Mouse (Mus musculus): ENCODE results near the gene Las1l.
"Not testable (repeated sequence)": the region's sequence is repeated elsewhere in the genome, so short reads cannot be mapped to it uniquely, and the experiment has no call there.

Gene Las1l

GRCm38 (mm10) chrX:95956497-95957293, at the start of gene Las1l:
Gene Las1l (minus strand): TSS chrX:95956962.
- peaks cover 6% of the 10 kb centered on the region for H3K36me3 ChIP-seq (ENCODE audit: control insufficient read depth, insufficient read depth, low read length, poor library complexity, severe bottlenecking)
- peak; percentile 94 for DNase-seq (ENCODE audit: low read depth, low spot score)
- H3K27me3 ChIP-seq (ENCODE audit: control insufficient read depth, insufficient read depth, low read length, poor library complexity, severe bottlenecking) = no peaks in the 10 kb centered on the region

DNA sequence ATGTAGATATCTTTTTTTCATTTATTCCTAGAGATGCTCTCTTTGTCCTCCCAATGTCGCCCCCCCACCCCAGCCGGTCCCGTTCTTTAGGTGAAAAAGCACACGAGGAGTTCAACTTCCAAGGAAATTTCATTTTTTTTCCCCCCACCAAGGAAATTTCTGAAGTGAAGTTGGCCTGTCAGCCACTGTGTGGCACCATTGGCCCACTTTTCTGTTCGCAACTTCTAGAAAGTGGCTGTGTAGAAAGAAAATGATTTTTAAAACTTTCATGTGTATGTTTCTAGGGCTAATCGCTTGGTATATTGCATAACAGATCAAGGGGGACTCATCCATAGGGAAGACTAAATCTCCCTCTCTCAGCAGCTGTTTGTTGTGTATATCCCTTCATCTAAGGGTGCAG, 49.6 kb upstream of the Las1l start:
- H3K27me3 ChIP-seq (ENCODE audit: control insufficient read depth, insufficient read depth, low read length, poor library complexity, severe bottlenecking) = no peaks in the 10 kb centered on the region
- H3K36me3 ChIP-seq (ENCODE audit: control insufficient read depth, insufficient read depth, low read length, poor library complexity, severe bottlenecking) = no peaks in the 10 kb centered on the region
- peak; percentile 38 for DNase-seq (ENCODE audit: low read depth, low spot score)

DNA sequence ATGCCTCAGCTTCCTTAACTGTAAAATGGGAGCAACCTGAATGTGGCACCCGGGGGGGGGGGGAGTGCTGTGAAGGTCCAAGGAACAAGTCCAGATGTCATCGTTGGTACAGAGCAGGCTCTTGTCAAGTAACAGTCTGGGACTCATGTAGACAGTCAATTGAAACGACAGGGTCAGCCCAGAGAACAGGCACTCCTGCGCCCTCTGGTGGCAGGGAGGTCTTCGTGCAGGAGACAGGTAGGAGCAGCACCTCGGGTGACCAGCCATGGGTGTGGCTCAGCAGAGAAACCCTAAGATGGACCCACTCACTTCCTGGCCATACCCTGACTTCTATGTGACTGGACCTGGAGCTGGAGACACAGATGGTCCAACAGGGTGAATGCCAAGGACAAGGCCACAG, 42.8 kb upstream of the Las1l start:
- H3K27me3 ChIP-seq (ENCODE audit: control insufficient read depth, insufficient read depth, low read length, poor library complexity, severe bottlenecking) = no peaks in the 10 kb centered on the region
- peak; percentile 57 for DNase-seq (ENCODE audit: low read depth, low spot score)
- H3K36me3 ChIP-seq (ENCODE audit: control insufficient read depth, insufficient read depth, low read length, poor library complexity, severe bottlenecking) = no peaks in the 10 kb centered on the region

GRCm38 (mm10) chrX:95993206-95993605, 36.4 kb upstream of the Las1l start:
- DNase-seq (ENCODE audit: low read depth, low spot score) = no peak
- Histone ChIP-seq H3K36me3 (ENCODE audit: control insufficient read depth, insufficient read depth, low read length, poor library complexity, severe bottlenecking) (no peaks in the 10 kb centered on the region), H3K27me3 (ENCODE audit: control insufficient read depth, insufficient read depth, low read length, poor library complexity, severe bottlenecking) (no peaks in the 10 kb centered on the region)

DNA sequence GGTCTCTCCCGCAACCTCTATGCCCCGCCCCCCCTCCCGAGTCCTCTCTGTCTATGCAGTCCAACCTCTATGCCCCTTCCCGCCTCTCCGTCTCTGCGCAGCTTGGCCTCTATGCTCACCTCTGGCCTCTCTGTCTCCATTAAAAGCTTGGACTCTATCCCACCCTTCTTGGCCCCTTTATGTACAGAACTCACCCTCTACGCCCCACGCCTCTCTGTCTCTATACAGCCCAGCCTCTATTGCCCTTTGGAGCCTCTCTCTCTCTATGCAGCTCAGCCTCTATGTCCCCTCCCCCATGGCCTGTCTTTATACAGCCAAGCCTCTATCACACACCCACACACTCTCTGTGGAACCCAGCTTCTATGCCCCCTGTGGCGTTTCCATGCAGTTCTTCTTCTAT, 13.2 kb upstream of the Las1l start:
- no peaks in the 10 kb centered on the region for H3K36me3 ChIP-seq (ENCODE audit: control insufficient read depth, insufficient read depth, low read length, poor library complexity, severe bottlenecking)
- no peak for DNase-seq (ENCODE audit: low read depth, low spot score)
- no peaks in the 10 kb centered on the region for H3K27me3 ChIP-seq (ENCODE audit: control insufficient read depth, insufficient read depth, low read length, poor library complexity, severe bottlenecking)

- H3K27me3 ChIP-seq (ENCODE audit: control insufficient read depth, insufficient read depth, low read length, poor library complexity, severe bottlenecking) = no peaks in the 10 kb centered on the region
- H3K36me3 ChIP-seq (ENCODE audit: control insufficient read depth, insufficient read depth, low read length, poor library complexity, severe bottlenecking) = no peaks in the 10 kb centered on the region
- no peak for DNase-seq (ENCODE audit: low read depth, low spot score)
These were observed 12.4 kb upstream of the Las1l start for GRCm38 (mm10) chrX:95969116-95969515.

DNA sequence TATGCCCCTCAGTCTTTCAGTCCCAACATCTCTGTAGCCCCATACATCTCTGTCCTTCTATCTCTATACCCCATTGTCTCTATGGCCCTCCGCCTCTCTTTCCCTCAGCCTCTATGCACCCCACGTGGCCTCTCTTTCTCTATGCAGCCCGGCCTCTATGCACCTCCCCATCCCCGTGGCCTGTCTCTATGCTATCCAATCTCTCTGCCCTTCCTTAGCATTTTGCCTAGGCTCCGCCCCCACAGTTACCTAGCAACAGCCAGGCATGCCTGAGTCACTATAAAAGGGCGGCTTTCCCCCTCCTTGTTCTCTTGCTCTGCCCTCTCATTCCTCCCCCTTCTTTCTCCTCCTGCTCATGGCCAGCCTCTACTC, 11.8 kb upstream of the Las1l start:
- Histone ChIP-seq H3K27me3 (ENCODE audit: control insufficient read depth, insufficient read depth, low read length, poor library complexity, severe bottlenecking) (no peaks in the 10 kb centered on the region), H3K36me3 (ENCODE audit: control insufficient read depth, insufficient read depth, low read length, poor library complexity, severe bottlenecking) (no peaks in the 10 kb centered on the region)
- DNase-seq (ENCODE audit: low read depth, low spot score) = peak; percentile 87

DNA sequence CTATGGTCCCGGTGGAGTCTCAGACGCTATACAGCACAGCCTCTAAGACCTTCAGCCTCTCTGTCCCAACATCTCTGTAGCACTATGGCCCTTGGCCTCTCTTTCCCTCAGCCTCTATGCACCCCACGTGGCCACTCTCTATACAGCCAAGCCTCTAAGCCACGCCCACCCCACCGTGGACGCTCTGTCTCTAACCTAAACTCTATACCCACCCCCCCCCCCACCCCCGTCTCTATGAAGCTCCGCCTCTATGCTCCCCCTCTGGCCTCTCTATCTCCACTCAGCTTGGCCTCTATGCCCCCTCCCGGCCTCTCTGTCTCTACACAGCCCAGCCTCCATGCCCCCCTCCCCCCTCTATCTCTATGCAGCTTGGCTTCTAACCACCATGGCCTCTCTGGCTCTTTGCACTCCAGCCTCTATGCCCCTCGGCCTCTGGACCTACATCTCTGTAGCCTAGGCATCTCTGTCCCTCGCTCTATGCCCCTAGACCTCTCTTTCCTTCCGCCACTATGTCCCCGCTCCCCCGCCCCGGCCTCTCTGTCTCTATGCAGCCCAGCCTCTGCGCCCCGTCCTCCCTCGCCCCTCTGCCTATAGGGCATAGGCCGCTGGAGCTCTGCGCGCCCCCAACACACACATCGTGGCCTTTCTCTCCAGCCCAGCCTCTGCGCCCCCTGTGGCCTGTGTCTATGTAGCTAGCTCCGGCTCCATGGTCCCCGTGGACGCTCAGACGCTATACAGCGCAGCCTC, 11.3 kb upstream of the Las1l start:
- DNase-seq (ENCODE audit: low read depth, low spot score) = peak; percentile 83

DNA sequence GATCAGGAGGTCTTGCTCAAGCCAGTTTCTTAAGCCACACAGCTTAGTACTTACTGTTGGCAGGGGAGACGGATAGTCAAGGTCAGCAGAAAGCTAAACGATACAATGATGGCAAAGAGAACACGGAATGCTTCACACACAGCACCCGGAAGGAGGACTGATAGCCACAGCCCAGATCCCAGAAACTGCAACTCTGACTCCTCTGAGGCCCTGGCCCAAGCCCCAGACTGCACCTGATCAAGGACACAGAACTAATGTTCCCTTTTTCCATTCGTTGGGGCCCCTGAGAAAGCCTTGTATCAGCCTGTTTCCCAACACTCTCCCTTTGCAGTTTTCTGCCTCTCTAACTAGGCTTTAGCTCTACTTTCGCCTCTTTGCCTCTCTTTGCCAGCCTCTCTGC, 8.3 kb upstream of the Las1l start:
- DNase-seq (ENCODE audit: low read depth, low spot score) = no peak
- no peaks in the 10 kb centered on the region for H3K27me3 ChIP-seq (ENCODE audit: control insufficient read depth, insufficient read depth, low read length, poor library complexity, severe bottlenecking)
- H3K36me3 ChIP-seq (ENCODE audit: control insufficient read depth, insufficient read depth, low read length, poor library complexity, severe bottlenecking) = no peaks in the 10 kb centered on the region

More for the DNA sequence above, 11.3 kb upstream of the Las1l start:
- Histone ChIP-seq H3K27me3 (ENCODE audit: control insufficient read depth, insufficient read depth, low read length, poor library complexity, severe bottlenecking) (no peaks in the 10 kb centered on the region), H3K36me3 (ENCODE audit: control insufficient read depth, insufficient read depth, low read length, poor library complexity, severe bottlenecking) (no peaks in the 10 kb centered on the region)

- no peak for DNase-seq (ENCODE audit: low read depth, low spot score)
- H3K36me3 ChIP-seq (ENCODE audit: control insufficient read depth, insufficient read depth, low read length, poor library complexity, severe bottlenecking) = no peaks in the 10 kb centered on the region
- H3K27me3 ChIP-seq (ENCODE audit: control insufficient read depth, insufficient read depth, low read length, poor library complexity, severe bottlenecking) = no peaks in the 10 kb centered on the region
These were observed 6.6 kb upstream of the Las1l start for GRCm38 (mm10) chrX:95963366-95963765.

DNA sequence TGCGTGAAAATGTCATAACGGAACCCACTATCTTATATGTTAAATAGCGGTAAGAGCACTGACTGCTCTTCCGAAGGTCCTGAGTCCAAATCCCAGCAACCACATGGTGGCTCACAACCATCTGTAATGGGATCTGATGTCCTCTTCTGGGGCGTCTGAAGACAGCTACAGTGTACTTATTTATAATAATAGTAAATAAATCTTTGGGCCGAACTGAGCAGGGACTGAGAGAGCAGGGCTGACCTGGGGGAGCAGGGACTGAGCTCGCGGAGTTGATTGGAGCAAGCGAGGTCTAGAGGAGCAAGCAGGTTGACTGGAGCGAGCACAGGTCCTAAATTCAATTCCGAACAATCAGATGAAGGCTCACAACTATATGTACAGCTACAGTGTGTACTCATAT, 699 bp upstream of the Las1l start:
- DNase-seq (ENCODE audit: low read depth, low spot score); H3K36me3 ChIP-seq (ENCODE audit: control insufficient read depth, insufficient read depth, low read length, poor library complexity, severe bottlenecking); H3K27me3 ChIP-seq (ENCODE audit: control insufficient read depth, insufficient read depth, low read length, poor library complexity, severe bottlenecking): not testable (repeated sequence)

GRCm38 (mm10) chrX:95950776-95951175, 6.0 kb downstream of the Las1l start:
- no peaks in the 10 kb centered on the region for H3K27me3 ChIP-seq (ENCODE audit: control insufficient read depth, insufficient read depth, low read length, poor library complexity, severe bottlenecking)
- peaks cover 9% of the 10 kb centered on the region for H3K36me3 ChIP-seq (ENCODE audit: control insufficient read depth, insufficient read depth, low read length, poor library complexity, severe bottlenecking)
- DNase-seq (ENCODE audit: low read depth, low spot score) = peak; percentile 52

GRCm38 (mm10) chrX:95948135-95948534, 8.6 kb downstream of the Las1l start:
- H3K36me3 ChIP-seq (ENCODE audit: control insufficient read depth, insufficient read depth, low read length, poor library complexity, severe bottlenecking) = peaks cover 9% of the 10 kb centered on the region
- DNase-seq (ENCODE audit: low read depth, low spot score) = no peak
- H3K27me3 ChIP-seq (ENCODE audit: control insufficient read depth, insufficient read depth, low read length, poor library complexity, severe bottlenecking) = no peaks in the 10 kb centered on the region

- no peaks in the 10 kb centered on the region for H3K27me3 ChIP-seq (ENCODE audit: control insufficient read depth, insufficient read depth, low read length, poor library complexity, severe bottlenecking)
- DNase-seq (ENCODE audit: low read depth, low spot score) = no peak
These were observed 11.3 kb downstream of the Las1l start for GRCm38 (mm10) chrX:95945496-95945895.

GRCm38 (mm10) chrX:95935481-95935880, 21.3 kb downstream of the Las1l start:
- no peak for DNase-seq (ENCODE audit: low read depth, low spot score)
- no peaks in the 10 kb centered on the region for H3K27me3 ChIP-seq (ENCODE audit: control insufficient read depth, insufficient read depth, low read length, poor library complexity, severe bottlenecking)
- H3K36me3 ChIP-seq (ENCODE audit: control insufficient read depth, insufficient read depth, low read length, poor library complexity, severe bottlenecking) = no peaks in the 10 kb centered on the region

More at GRCm38 (mm10) chrX:95945496-95945895, 11.3 kb downstream of the Las1l start:
- H3K36me3 ChIP-seq (ENCODE audit: control insufficient read depth, insufficient read depth, low read length, poor library complexity, severe bottlenecking) = peaks cover 3% of the 10 kb centered on the region; the same call in 1 of the 2 replicates
